Mouse (Mus musculus) ES-E14 (cell line): ENCODE measurements around the gene Cbx4. TPM values are rescaled to one million over a fixed set of nuclear protein-coding genes. Genes with fewer than 3 reads are reported as not detected.

Experiments
- DNase-seq: peaks from one replicate; pipeline ENCODE4 v3.0.0-alpha.2; 2013; ENCODE audit warnings: low read depth, low spot score
- H3K27ac ChIP-seq: 2 replicates; pipeline ENCODE4 v1.5.1; 2012; ENCODE audit warnings: low read depth, mild to moderate bottlenecking, low read length, moderate library complexity, mixed read lengths; ENCODE audit not compliant: poor library complexity, insufficient read depth, severe bottlenecking
- H3K36me3 ChIP-seq: 2 replicates; pipeline ENCODE4 v1.6.1; 2012; ENCODE audit warnings: mild to moderate bottlenecking, low read length, moderate library complexity, mixed read lengths; ENCODE audit not compliant: control insufficient read depth, poor library complexity, insufficient read depth, severe bottlenecking
- H3K4me1 ChIP-seq, 2 experiments: fragments of 150-350 bp in 1 of 2; sonication (generic) in 1 of 2; 2 replicates each; pipeline ENCODE4 v1.6.1; 2012; ENCODE audit warnings: low read length in 2 of 2, mild to moderate bottlenecking in 1 of 2, mixed read lengths in 1 of 2; ENCODE audit not compliant: control insufficient read depth in 2 of 2, insufficient read depth in 2 of 2, poor library complexity in 1 of 2
- H3K4me3 ChIP-seq, 2 experiments: fragments of 150-350 bp in 1 of 2; sonication (generic) in 1 of 2; 2 replicates each; pipeline ENCODE4 v1.5.1; 2012; ENCODE audit warnings: low read length in 2 of 2, low read depth in 1 of 2, mild to moderate bottlenecking in 1 of 2, mixed read lengths in 1 of 2; ENCODE audit not compliant: insufficient read depth in 1 of 2, poor library complexity in 1 of 2, severe bottlenecking in 1 of 2
- H3K9ac ChIP-seq: 2 replicates; pipeline ENCODE4 v1.6.1; 2012; ENCODE audit warnings: low read depth, mild to moderate bottlenecking, low read length, mixed read lengths; ENCODE audit not compliant: poor library complexity, insufficient read depth, severe bottlenecking
- H3K9me3 ChIP-seq: fragments of 150-350 bp; sonication (generic); 2 replicates; pipeline ENCODE4 v1.6.1; 2012; ENCODE audit warnings: low read depth, mild to moderate bottlenecking, low read length; ENCODE audit not compliant: control insufficient read depth, insufficient read depth
- CHD2 ChIP-seq: IDR thresholded peaks from 2 replicates; pipeline ENCODE4 v1.6.1; 2014; ENCODE audit warnings: mild to moderate bottlenecking, low read depth, low read length, inconsistent platforms
- HCFC1 ChIP-seq: IDR thresholded peaks from 2 replicates; pipeline ENCODE4 v1.6.1; 2012; ENCODE audit warnings: low read length, inconsistent platforms, borderline replicate concordance; ENCODE audit not compliant: insufficient read depth
- MAFK ChIP-seq: IDR thresholded peaks from 2 replicates; pipeline ENCODE4 v1.6.1; 2014; ENCODE audit warnings: mild to moderate bottlenecking, low read depth, low read length, inconsistent platforms; ENCODE audit not compliant: insufficient read depth
- ZC3H11A ChIP-seq: IDR thresholded peaks from 2 replicates; pipeline ENCODE4 v1.6.1; 2012; ENCODE audit warnings: low read depth, mild to moderate bottlenecking, inconsistent platforms, low read length, borderline replicate concordance
- ZNF384 ChIP-seq: IDR thresholded peaks from 2 replicates; pipeline ENCODE4 v1.6.1; 2012; ENCODE audit warnings: low read depth, low read length, inconsistent platforms
- in situ Hi-C, 2 experiments: fragments of 600-800 bp; cut with MboI; formaldehyde crosslinking; loops; one replicate each; pipeline ENCODE4 v1.15.1; 2025; ENCODE audit warnings: low sequenced_read_pairs in 2 of 2, inconsistent platforms in 1 of 2; ENCODE audit not compliant: unreplicated experiment in 2 of 2
- total RNA-seq: library from RNA; depleted of rRNA; stranded (reverse); fragments of 300-350 nt; gene quantifications from 2 replicates; pipeline ENCODE4 v1.2.3, GENCODE M21; 2012

The Cbx4 gene
- total RNA-seq, 1 experiment: 1.8 TPM

- Histone ChIP-seq H3K4me3 (no peak overlapping the region), H3K27ac (no peak overlapping the region), H3K9me3 (no peaks in the 10 kb centered on the region), H3K9ac (no peak overlapping the region), H3K36me3 (no peaks in the 10 kb centered on the region), H3K4me1 (peaks cover 0 to 7% of the 10 kb centered on the region in 2 experiments; a peak in 1 of 4 replicates)
- DNase-seq: no peak
- in situ Hi-C loops: no loop called here
- no peak for TF ChIP-seq CHD2
- TF ChIP-seq HCFC1: no peak
- no peak for TF ChIP-seq MAFK
- no peak for TF ChIP-seq ZNF384
- TF ChIP-seq ZC3H11A: no peak
Measured at GRCm38 (mm10) chr11:119127147-119127546, 41.1 kb upstream of the Cbx4 start.

GRCm38 (mm10) chr11:119125929-119126861 is 40.2 kb upstream of the Cbx4 start:
- in situ Hi-C loops: no loop called here
- Histone ChIP-seq H3K27ac (no peak overlapping the region), H3K4me3 (no peak overlapping the region), H3K4me1 (peaks cover 0 to 7% of the 10 kb centered on the region in 2 experiments; a peak in 1 of 4 replicates), H3K36me3 (no peaks in the 10 kb centered on the region), H3K9me3 (no peaks in the 10 kb centered on the region), H3K9ac (no peak overlapping the region)
- no peak for TF ChIP-seq HCFC1
- no peak for TF ChIP-seq ZC3H11A
- TF ChIP-seq CHD2: no peak
- TF ChIP-seq ZNF384: no peak
- no peak for DNase-seq

DNA sequence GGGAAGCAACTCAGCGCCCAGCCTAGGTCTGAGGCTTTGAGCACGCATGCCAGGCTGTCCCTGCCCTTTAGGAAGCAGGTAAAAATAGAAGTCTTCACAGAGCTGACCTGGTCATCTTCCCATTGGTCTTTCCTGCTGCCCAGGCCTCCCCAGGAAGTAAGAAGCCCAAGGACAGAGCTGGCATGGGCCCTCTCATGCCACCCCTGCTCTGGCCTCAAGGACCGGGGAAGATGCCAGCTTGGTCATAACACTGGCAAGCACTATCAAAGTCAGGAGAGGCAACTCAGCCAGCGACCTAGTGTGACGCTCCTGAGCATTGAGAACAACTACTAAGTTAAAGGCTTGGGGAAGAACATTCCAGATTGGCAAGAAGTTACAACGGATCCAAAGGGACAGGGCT is 38.5 kb upstream of the Cbx4 start:
- DNase-seq: no peak
- Histone ChIP-seq H3K36me3 (no peaks in the 10 kb centered on the region), H3K9me3 (no peaks in the 10 kb centered on the region), H3K4me3 (no peak overlapping the region), H3K27ac (no peak overlapping the region), H3K9ac (no peak overlapping the region), H3K4me1 (peaks cover 0 to 7% of the 10 kb centered on the region in 2 experiments; a peak in 1 of 4 replicates)
- in situ Hi-C loops: no loop called here
- TF ChIP-seq ZNF384 (no peak), ZC3H11A (no peak), HCFC1 (no peak), CHD2 (no peak), MAFK (no peak)

DNA sequence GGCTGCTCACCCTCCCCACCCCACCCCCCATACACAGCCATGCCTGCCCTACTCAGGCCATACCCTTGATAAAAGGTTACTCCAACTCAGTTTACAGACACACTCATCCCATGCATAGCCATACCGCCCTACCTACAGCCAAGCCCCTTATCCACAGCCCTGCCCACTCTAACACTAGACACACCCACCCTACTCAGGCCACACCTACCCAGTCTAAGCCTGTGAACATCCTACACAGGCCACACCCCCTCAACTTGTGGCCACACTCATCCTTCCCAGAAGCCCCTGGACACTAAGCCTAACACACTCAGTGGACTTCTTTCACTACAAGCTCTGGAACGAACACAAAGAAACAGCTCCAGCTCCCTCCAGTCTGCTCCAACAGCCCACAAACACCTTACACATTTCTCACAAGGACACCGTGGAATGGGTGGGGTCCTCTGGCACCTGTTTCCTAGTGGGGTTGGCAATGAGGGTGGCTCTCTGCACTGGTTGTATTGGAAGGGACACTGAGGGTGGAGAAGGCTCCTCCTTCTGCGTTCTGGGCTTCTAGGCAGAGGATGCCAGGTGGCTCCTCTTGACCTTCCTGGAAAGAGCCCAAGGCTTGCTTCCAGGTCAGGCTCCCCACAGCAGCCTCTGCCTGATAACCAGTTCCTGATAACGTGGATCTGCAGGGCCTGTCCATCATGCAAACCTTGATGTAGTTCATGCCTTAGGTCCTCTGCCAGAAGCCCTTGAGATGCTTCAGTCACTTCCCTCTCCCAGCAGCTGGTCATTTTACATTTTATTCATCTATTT is 37.7 kb upstream of the Cbx4 start:
- DNase-seq: no peak
- H3K27ac ChIP-seq: no peak overlapping the region
- H3K4me3 ChIP-seq: no peak overlapping the region
- no peak overlapping the region for H3K9ac ChIP-seq
- peaks cover 0 to 4% of the 10 kb centered on the region in 2 experiments; a peak in 1 of 4 replicates for H3K4me1 ChIP-seq
- no peaks in the 10 kb centered on the region for H3K36me3 ChIP-seq
- no peak for TF ChIP-seq MAFK
- no peak for TF ChIP-seq HCFC1
- TF ChIP-seq CHD2: no peak
- no peak for TF ChIP-seq ZC3H11A
- no peak for TF ChIP-seq ZNF384
- in situ Hi-C loops: no loop called here
- H3K9me3 ChIP-seq: no peaks in the 10 kb centered on the region
